Mouse (Mus musculus) myocyte (in vitro differentiated cells): ENCODE measurements around the gene Cyp2f2.

Experiments used
- CEBPB ChIP-seq: IDR thresholded peaks from 2 replicates; pipeline ENCODE4 v1.6.1; 2011; ENCODE audit warnings: mild to moderate bottlenecking, moderate library complexity; ENCODE audit not compliant: poor library complexity, insufficient read depth, severe bottlenecking
- MYOD1 ChIP-seq, 3 experiments: IDR thresholded peaks; one replicate each; pipeline ENCODE4 v1.6.1; 2011; ENCODE audit warnings: control low read depth in 2 of 3, low read depth in 2 of 3, mild to moderate bottlenecking in 2 of 3, moderate library complexity in 1 of 3; ENCODE audit not compliant: insufficient read length in 2 of 3, control insufficient read depth in 1 of 3
- MYOG ChIP-seq, 3 experiments: IDR thresholded peaks; one replicate each; pipeline ENCODE4 v1.6.1; 2011; ENCODE audit warnings: control low read depth in 2 of 3, low read depth in 2 of 3, mild to moderate bottlenecking in 2 of 3; ENCODE audit not compliant: insufficient read length in 2 of 3, control insufficient read depth in 1 of 3, insufficient read depth in 1 of 3
- POLR2A ChIP-seq: IDR thresholded peaks from one replicate; pipeline ENCODE4 v1.6.1; 2011; ENCODE audit warnings: low read depth, mild to moderate bottlenecking, control low read depth, moderate library complexity; ENCODE audit not compliant: insufficient read length
- POLR2AphosphoS2 ChIP-seq: IDR thresholded peaks from one replicate; pipeline ENCODE4 v1.6.1; 2011; ENCODE audit warnings: low read depth, control low read depth; ENCODE audit not compliant: insufficient read length
- SRF ChIP-seq: IDR thresholded peaks from one replicate; pipeline ENCODE4 v1.6.1; 2011; ENCODE audit warnings: low read depth; ENCODE audit not compliant: control insufficient read depth, insufficient read length
- TCF12 ChIP-seq: IDR thresholded peaks from one replicate; pipeline ENCODE4 v1.6.1; 2011; ENCODE audit warnings: mild to moderate bottlenecking, control low read depth; ENCODE audit not compliant: poor library complexity, insufficient read depth, severe bottlenecking
- USF1 ChIP-seq: IDR thresholded peaks from one replicate; pipeline ENCODE4 v1.6.1; 2011; ENCODE audit warnings: low read depth, mild to moderate bottlenecking, control low read depth, moderate library complexity

GRCm38 (mm10) chr7:27124305-27124832, 4.7 kb downstream of the Cyp2f2 start:
- TF ChIP-seq CEBPB: no peak
- no peak for TF ChIP-seq POLR2AphosphoS2
- no peak for TF ChIP-seq SRF
- no peak for TF ChIP-seq POLR2A
- no peak for TF ChIP-seq TCF12
- no peak for TF ChIP-seq USF1
- TF ChIP-seq MYOD1 (IDR thresholded peaks at IDR 0.05; ENCODE audit: control insufficient read depth in 1 of 3, insufficient read length in 2 of 3, low read depth in 2 of 3): no peak
- TF ChIP-seq MYOG (IDR thresholded peaks at IDR 0.05; ENCODE audit: control insufficient read depth in 1 of 3, insufficient read depth in 1 of 3, insufficient read length in 2 of 3, low read depth in 2 of 3): no peak
